Mouse (Mus musculus): ENCODE data around the gene Rab3d.

DNA sequence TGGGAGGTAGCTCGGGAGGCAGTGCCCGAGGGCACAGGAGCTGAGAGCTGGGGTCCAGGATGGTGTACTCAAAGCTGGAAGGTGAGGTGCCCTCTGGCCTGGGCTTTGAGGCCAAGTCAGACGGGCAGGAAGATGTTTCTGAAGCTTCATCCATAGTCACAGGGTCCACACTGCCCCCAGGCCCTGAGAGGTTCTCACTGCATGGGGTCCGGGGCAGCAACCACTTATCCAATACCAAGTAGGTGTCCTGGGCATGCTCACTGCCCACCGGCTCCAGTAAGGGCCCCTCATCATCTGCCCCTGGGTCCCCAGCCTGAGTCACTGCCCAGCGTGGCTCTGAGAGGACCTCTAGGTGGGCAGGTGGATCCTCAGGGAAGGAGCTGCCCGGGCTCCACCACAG lies 41.3 kb upstream of the Rab3d start:
- TF ChIP-seq CTCF (IDR thresholded peaks at IDR 0.05; ENCODE audit: low read depth): no peak
- TF ChIP-seq EP300 (IDR thresholded peaks at IDR 0.05; ENCODE audit: low read depth): no peak
